Mouse (Mus musculus) midbrain, postnatal 0 days (tissue): ENCODE data around the gene Cdkl5. TPM values are rescaled to one million over a fixed set of nuclear protein-coding genes. Genes with fewer than 3 reads are reported as not detected.
A peak's percentile ranks its signal among the peaks of the same experiment; 100 is the strongest.

ENCODE experiments used
- ATAC-seq: fragments of 200-750 bp; cut with Nextera tagmentation; 2 replicates; pipeline ENCODE4 v1.8.0; 2017; ENCODE audit warnings: moderate number of reproducible peaks, mild to moderate bottlenecking, moderate TSS enrichment, moderate library complexity; ENCODE audit not compliant: low FRiP score
- DNase-seq: peaks from one replicate; pipeline ENCODE4 v3.0.0-alpha.2; 2015; ENCODE audit warnings: low spot score
- H3K27ac ChIP-seq: fragments of 300-500 bp; sonication (generic); 2 replicates; pipeline ENCODE4 v1.5.1; 2014; ENCODE audit warnings: low read depth, mild to moderate bottlenecking, low read length, mixed read lengths
- H3K27me3 ChIP-seq: fragments of 300-500 bp; sonication (generic); 2 replicates; pipeline ENCODE4 v1.6.1; 2014; ENCODE audit warnings: low read length, control low read depth, mixed read lengths; ENCODE audit not compliant: insufficient read depth
- H3K36me3 ChIP-seq: fragments of 300-500 bp; sonication (generic); 2 replicates; pipeline ENCODE4 v1.6.1; 2014; ENCODE audit warnings: low read length, control low read depth, mixed read lengths; ENCODE audit not compliant: insufficient read depth
- H3K4me1 ChIP-seq: fragments of 300-500 bp; sonication (generic); 2 replicates; pipeline ENCODE4 v1.6.1; 2014; ENCODE audit warnings: mild to moderate bottlenecking, control low read depth, antibody characterized with exemption, low read length, mixed read lengths; ENCODE audit not compliant: insufficient read depth
- H3K4me2 ChIP-seq: fragments of 300-500 bp; sonication (generic); 2 replicates; pipeline ENCODE4 v1.6.1; 2014; ENCODE audit warnings: low read depth, mild to moderate bottlenecking, low read length, mixed read lengths; ENCODE audit not compliant: poor library complexity, severe bottlenecking
- H3K4me3 ChIP-seq: fragments of 300-500 bp; sonication (generic); 2 replicates; pipeline ENCODE4 v1.5.1; 2014; ENCODE audit warnings: low read depth, mild to moderate bottlenecking, low read length, moderate library complexity
- H3K9ac ChIP-seq: fragments of 300-500 bp; sonication (generic); replicated peaks from 2 replicates; pipeline ENCODE4 v1.6.1; 2014; ENCODE audit warnings: mild to moderate bottlenecking, low read length, moderate library complexity, mixed read lengths; ENCODE audit not compliant: poor library complexity, severe bottlenecking
- H3K9me3 ChIP-seq: fragments of 300-500 bp; sonication (generic); 2 replicates; pipeline ENCODE4 v1.6.1; 2016; ENCODE audit warnings: low read length, control low read depth
- CTCF ChIP-seq: IDR thresholded peaks from 2 replicates; pipeline ENCODE4 v1.5.1; 2016; ENCODE audit warnings: antibody characterized with exemption, mild to moderate bottlenecking
- WGBS: fragments of 180-500 bp; shearing (Covaris S2); extraction: QIAGEN DNeasy Blood & Tissue Kit; methylation state at CpG from one replicate; pipeline ENCODE4 v1.1.7; 2014; 5-methylcytosine and 5-hydroxymethylcytosine counted together
- polyA plus RNA-seq: library from polyadenylated mRNA; unstranded; fragments of >200 nt; fragmentation: Nextera tagmentation; extraction: Ambion mirVana; gene quantifications from 2 replicates; pipeline ENCODE4 v1.2.1, GENCODE M21; 2015
- total RNA-seq: library from RNA; depleted of rRNA; stranded (reverse); fragments of >200 nt; gene quantifications from 2 replicates; pipeline ENCODE4 v1.2.3, GENCODE M21; 2014

Gene Cdkl5
- total and polyA plus RNA-seq, 2 experiments from 2014 or later: 3.7 to 15.4 TPM

DNA sequence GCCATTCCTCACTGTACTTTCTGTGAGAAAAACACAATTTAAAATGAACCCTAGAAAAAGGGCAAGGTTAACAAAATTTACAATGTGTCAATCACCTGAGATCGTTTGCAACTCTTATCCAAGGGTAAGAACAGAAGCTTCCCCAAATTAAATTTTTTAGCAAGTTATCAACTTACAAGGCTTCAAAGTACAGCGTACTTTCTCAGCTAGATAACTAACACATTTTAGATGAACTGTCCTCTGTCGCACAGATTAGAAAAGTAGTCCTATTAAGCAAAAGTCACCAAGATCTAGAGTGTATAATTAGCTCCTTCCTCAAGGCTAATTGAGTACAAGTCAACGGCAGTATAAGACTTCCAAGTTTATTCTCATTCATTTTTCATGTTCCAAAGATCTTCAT lies 88.6 kb downstream of the Cdkl5 start:
- no peak overlapping the region for H3K4me3 ChIP-seq
- TF ChIP-seq CTCF: no peak
- H3K27ac ChIP-seq: no peak overlapping the region
- no peaks in the 10 kb centered on the region for H3K9me3 ChIP-seq
- H3K9ac ChIP-seq: no peak overlapping the region
- ATAC-seq (no peak), DNase-seq (no peak)
- H3K36me3 ChIP-seq: no peaks in the 10 kb centered on the region
- peaks cover 6% of the 10 kb centered on the region; the same call in 1 of the 2 replicates for H3K27me3 ChIP-seq
- H3K4me2 ChIP-seq: no peak overlapping the region
- WGBS: 79% methylated on average over 4 of the region's 4 CpGs
- no peaks in the 10 kb centered on the region for H3K4me1 ChIP-seq

GRCm38 (mm10) chrX:160905041-160905678 lies 89.3 kb downstream of the Cdkl5 start:
- H3K27me3 ChIP-seq: peaks cover 6% of the 10 kb centered on the region; the same call in 1 of the 2 replicates
- no peak overlapping the region for H3K9ac ChIP-seq
- no peak overlapping the region for H3K4me3 ChIP-seq
- no peak overlapping the region for H3K27ac ChIP-seq
- no peaks in the 10 kb centered on the region for H3K36me3 ChIP-seq
- H3K9me3 ChIP-seq: no peaks in the 10 kb centered on the region
- no peaks in the 10 kb centered on the region for H3K4me1 ChIP-seq
- no peak overlapping the region for H3K4me2 ChIP-seq
- DNase-seq (no peak), ATAC-seq (no peak)
- TF ChIP-seq CTCF: no peak
- WGBS: 69% methylated on average over 2 of the region's 2 CpGs

DNA sequence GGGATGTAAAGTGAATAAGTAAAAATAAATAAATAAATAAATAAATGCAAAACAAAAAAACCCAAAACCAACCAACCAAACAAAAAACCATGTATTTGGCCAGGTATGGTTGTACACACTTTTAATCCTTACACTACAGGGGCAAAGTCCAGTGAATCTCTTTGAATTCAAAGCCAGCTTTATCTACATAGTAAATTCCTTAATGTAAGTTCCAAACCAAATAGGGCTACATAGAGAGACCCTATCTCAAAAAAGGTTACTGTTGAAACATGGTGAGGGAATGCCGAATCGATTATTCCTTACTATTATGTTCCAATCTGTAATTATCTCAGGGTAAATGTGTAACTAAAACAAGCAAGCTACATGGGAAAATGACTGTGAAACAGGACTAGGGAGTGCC lies 93.4 kb downstream of the Cdkl5 start:
- TF ChIP-seq CTCF: no peak
- WGBS: 97% methylated on average over 2 of the region's 2 CpGs
- H3K27ac ChIP-seq: no peak overlapping the region
- ATAC-seq: no peak
- H3K9me3 ChIP-seq: no peaks in the 10 kb centered on the region
- no peak overlapping the region for H3K4me2 ChIP-seq
- no peaks in the 10 kb centered on the region for H3K4me1 ChIP-seq
- H3K36me3 ChIP-seq: no peaks in the 10 kb centered on the region
- H3K27me3 ChIP-seq: peaks cover 9% of the 10 kb centered on the region; the same call in 1 of the 2 replicates
- no peak overlapping the region for H3K9ac ChIP-seq
- no peak overlapping the region for H3K4me3 ChIP-seq
- no peak for DNase-seq

DNA sequence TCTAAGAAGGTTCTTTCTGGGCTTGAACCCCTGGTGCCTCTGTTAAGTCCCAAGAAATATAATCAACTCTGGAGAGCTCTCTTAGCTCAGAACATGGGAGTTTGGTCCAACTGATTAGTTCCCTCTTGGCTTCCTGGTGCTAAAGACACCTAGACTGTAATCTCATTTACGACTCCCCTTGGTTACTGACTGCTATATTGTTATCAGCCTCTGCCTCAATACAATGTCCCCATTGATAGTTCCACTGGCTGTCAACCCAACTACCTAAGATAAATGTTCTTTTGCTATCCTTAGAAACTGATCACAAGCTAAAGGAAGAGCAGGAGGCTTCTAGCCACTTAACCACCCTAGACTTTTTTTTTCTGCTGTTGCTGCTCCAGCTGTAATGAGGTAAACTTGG lies 102.4 kb downstream of the Cdkl5 start:
- no peaks in the 10 kb centered on the region for H3K9me3 ChIP-seq
- H3K4me1 ChIP-seq: no peaks in the 10 kb centered on the region
- H3K27me3 ChIP-seq: peaks cover 5% of the 10 kb centered on the region; the same call in 1 of the 2 replicates
- DNase-seq (no peak), ATAC-seq (no peak)
- H3K4me3 ChIP-seq: no peak overlapping the region
- H3K27ac ChIP-seq: no peak overlapping the region
- H3K4me2 ChIP-seq: no peak overlapping the region
- no peak for TF ChIP-seq CTCF
- no peak overlapping the region for H3K9ac ChIP-seq
- no peaks in the 10 kb centered on the region for H3K36me3 ChIP-seq
- 50% methylated on average over 1 of the region's 1 CpGs for WGBS

GRCm38 (mm10) chrX:160886301-160886700 lies 108.2 kb downstream of the Cdkl5 start:
- DNase-seq: no peak
- WGBS: 58% methylated on average over 2 of the region's 2 CpGs
- H3K4me3 ChIP-seq: no peak overlapping the region
- no peak for TF ChIP-seq CTCF
- no peak overlapping the region for H3K4me2 ChIP-seq
- H3K9me3 ChIP-seq: no peaks in the 10 kb centered on the region
- H3K27ac ChIP-seq: no peak overlapping the region
- no peaks in the 10 kb centered on the region for H3K27me3 ChIP-seq
- no peaks in the 10 kb centered on the region for H3K4me1 ChIP-seq
- H3K9ac ChIP-seq: no peak overlapping the region
- no peak for ATAC-seq
- no peaks in the 10 kb centered on the region for H3K36me3 ChIP-seq

DNA sequence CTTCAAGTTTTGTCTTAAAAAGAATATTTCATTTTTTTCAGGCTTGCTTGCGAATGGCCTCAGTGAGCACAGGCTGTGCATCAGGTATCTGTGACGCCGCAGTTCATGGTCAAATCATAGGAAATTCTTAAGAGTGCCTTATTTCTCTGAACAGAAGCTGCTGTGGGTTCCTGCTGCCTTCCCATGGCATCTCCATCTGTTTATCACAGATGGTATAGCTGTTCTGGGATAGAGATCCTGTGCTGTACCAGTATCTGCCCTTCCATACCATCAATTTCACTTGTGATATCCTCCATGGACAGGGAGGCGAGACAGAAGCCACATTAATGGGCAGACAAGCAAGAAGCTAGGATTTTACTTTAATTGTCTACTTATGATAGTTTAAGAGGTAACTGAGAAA lies 127.9 kb downstream of the Cdkl5 start:
- WGBS: 85% methylated on average over 4 of the region's 4 CpGs
- no peaks in the 10 kb centered on the region for H3K4me1 ChIP-seq
- H3K27me3 ChIP-seq: no peaks in the 10 kb centered on the region; the same call in 1 of the 2 replicates
- no peak overlapping the region for H3K27ac ChIP-seq
- no peak for TF ChIP-seq CTCF
- ATAC-seq (no peak), DNase-seq (peak; percentile 24)
- no peaks in the 10 kb centered on the region for H3K9me3 ChIP-seq
- H3K9ac ChIP-seq: no peak overlapping the region
- no peaks in the 10 kb centered on the region for H3K36me3 ChIP-seq
- H3K4me3 ChIP-seq: no peak overlapping the region
- H3K4me2 ChIP-seq: no peak overlapping the region
